Mouse (Mus musculus) limb, embryonic 13.5 days (tissue): ENCODE data around the gene Ttf1. TPM values are rescaled to one million over a fixed set of nuclear protein-coding genes. Genes with fewer than 3 reads are reported as not detected.
"Not testable (repeated sequence)": the region's sequence is repeated elsewhere in the genome, so short reads cannot be mapped to it uniquely, and the experiment has no call there.

Experiments
- ATAC-seq: fragments of 200-750 bp; cut with Nextera tagmentation; 2 replicates; pipeline ENCODE4 v1.8.0; 2017; ENCODE audit warnings: low read depth, moderate number of reproducible peaks, moderate TSS enrichment; ENCODE audit not compliant: low FRiP score
- H3K27ac ChIP-seq: fragments of 300-500 bp; sonication (generic); 2 replicates; pipeline ENCODE4 v1.5.1; 2015; ENCODE audit warnings: inconsistent platforms, mild to moderate bottlenecking, moderate library complexity
- H3K27me3 ChIP-seq: fragments of 300-500 bp; sonication (generic); 2 replicates; pipeline ENCODE4 v1.6.1; 2015; ENCODE audit warnings: mild to moderate bottlenecking, inconsistent platforms
- H3K36me3 ChIP-seq: fragments of 300-500 bp; sonication (generic); 2 replicates; pipeline ENCODE4 v1.6.1; 2015; ENCODE audit warnings: inconsistent platforms, mild to moderate bottlenecking, moderate library complexity
- H3K4me1 ChIP-seq: fragments of 300-500 bp; sonication (generic); 2 replicates; pipeline ENCODE4 v1.6.1; 2015; ENCODE audit warnings: inconsistent platforms
- H3K4me2 ChIP-seq: fragments of 300-500 bp; sonication (generic); replicated peaks from 2 replicates; pipeline ENCODE4 v1.6.1; 2015; ENCODE audit warnings: inconsistent platforms, mild to moderate bottlenecking, moderate library complexity
- H3K4me3 ChIP-seq: fragments of 300-500 bp; sonication (generic); 2 replicates; pipeline ENCODE4 v1.5.1; 2015; ENCODE audit warnings: moderate library complexity, mild to moderate bottlenecking, inconsistent platforms
- H3K9ac ChIP-seq: fragments of 300-500 bp; sonication (generic); 2 replicates; pipeline ENCODE4 v1.6.1; 2015; ENCODE audit warnings: mild to moderate bottlenecking, inconsistent platforms
- H3K9me3 ChIP-seq: fragments of 300-500 bp; sonication (generic); 2 replicates; pipeline ENCODE4 v1.6.1; 2016; ENCODE audit warnings: inconsistent platforms
- WGBS: fragments of 180-500 bp; shearing (Covaris S2); methylation state at CpG from one replicate; pipeline ENCODE4 v1.1.7; 2015; 5-methylcytosine and 5-hydroxymethylcytosine counted together
- polyA plus RNA-seq: library from polyadenylated mRNA; unstranded; fragments of >200 nt; fragmentation: Nextera tagmentation; extraction: Ambion mirVana; gene quantifications from 2 replicates; pipeline ENCODE4 v1.2.1, GENCODE M21; 2015

The Ttf1 gene
- polyA plus RNA-seq, 1 experiment from 2014 or later = 10.8 TPM

DNA sequence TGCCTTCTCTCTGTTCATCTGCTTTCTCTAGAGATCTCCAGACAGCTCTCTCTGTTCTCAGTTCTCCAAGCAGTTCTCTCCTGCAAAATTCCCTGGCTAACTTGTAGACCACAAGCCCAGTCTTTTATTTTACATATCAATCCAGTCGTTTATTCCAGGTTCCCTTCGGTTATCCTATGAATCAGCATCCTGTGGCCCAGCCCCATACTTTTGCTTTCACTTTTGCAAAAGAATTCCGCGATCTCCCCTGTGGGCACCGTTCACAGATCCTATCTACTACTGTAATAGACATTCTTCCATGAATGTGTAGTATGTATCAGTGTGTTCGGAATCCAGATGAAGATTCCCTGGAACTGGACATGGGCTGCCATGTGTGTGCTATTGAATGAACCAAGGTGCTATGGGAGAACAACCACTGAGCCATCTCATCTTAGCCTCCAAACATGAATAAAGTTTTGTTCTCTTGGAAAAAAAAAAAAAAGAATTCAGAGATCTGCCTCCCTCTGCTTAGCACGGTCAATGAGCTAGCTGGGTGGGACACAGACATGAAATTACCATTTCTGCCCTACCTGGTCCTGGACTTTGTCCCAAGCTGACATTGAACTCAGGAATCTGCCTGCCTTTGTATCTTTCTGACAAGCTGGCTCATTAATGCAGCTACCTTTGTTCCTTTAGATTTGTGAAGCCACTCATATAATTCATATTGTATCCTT, 40.9 kb downstream of the Ttf1 start:
- ATAC-seq = no peak
- 72% methylated on average over 7 of the region's 7 CpGs for WGBS
- no peak overlapping the region for H3K27ac ChIP-seq
- no peak overlapping the region for H3K4me2 ChIP-seq
- no peaks in the 10 kb centered on the region for H3K36me3 ChIP-seq
- no peaks in the 10 kb centered on the region for H3K9me3 ChIP-seq
- no peaks in the 10 kb centered on the region for H3K27me3 ChIP-seq
- no peak overlapping the region for H3K9ac ChIP-seq
- H3K4me3 ChIP-seq = no peak overlapping the region
- peaks cover 8% of the 10 kb centered on the region; the same call in 1 of the 2 replicates for H3K4me1 ChIP-seq

- H3K4me1 ChIP-seq, H3K4me2 ChIP-seq, H3K27me3 ChIP-seq, H3K36me3 ChIP-seq, H3K4me3 ChIP-seq, H3K9ac ChIP-seq, H3K9me3 ChIP-seq, ATAC-seq, H3K27ac ChIP-seq: not testable (repeated sequence)
- WGBS = 88% methylated on average over 9 of the region's 10 CpGs
Measured at GRCm38 (mm10) chr2:29102416-29103377, 42.6 kb downstream of the Ttf1 start.

- H3K9ac ChIP-seq = no peak overlapping the region
- H3K27me3 ChIP-seq = no peaks in the 10 kb centered on the region
- no peaks in the 10 kb centered on the region for H3K36me3 ChIP-seq
- no peak for ATAC-seq
- no peak overlapping the region for H3K4me3 ChIP-seq
- peaks cover 3% of the 10 kb centered on the region for H3K4me1 ChIP-seq
- H3K4me2 ChIP-seq = no peak overlapping the region
- no peaks in the 10 kb centered on the region for H3K9me3 ChIP-seq
- H3K27ac ChIP-seq = no peak overlapping the region
Measured at GRCm38 (mm10) chr2:29120969-29121368, 60.9 kb downstream of the Ttf1 start.

- no peak overlapping the region for H3K4me3 ChIP-seq
- H3K9me3 ChIP-seq = no peaks in the 10 kb centered on the region
- no peak overlapping the region for H3K9ac ChIP-seq
- no peak overlapping the region for H3K27ac ChIP-seq
- 75% methylated on average over 3 of the region's 3 CpGs for WGBS
- no peak for ATAC-seq
- H3K36me3 ChIP-seq = peaks cover 8% of the 10 kb centered on the region
- no peak overlapping the region for H3K4me2 ChIP-seq
- peaks cover 12% of the 10 kb centered on the region for H3K4me1 ChIP-seq
- no peaks in the 10 kb centered on the region for H3K27me3 ChIP-seq
Measured at GRCm38 (mm10) chr2:29122446-29122845, 62.4 kb downstream of the Ttf1 start.

GRCm38 (mm10) chr2:29123907-29124569, 64.0 kb downstream of the Ttf1 start, which contains the start of gene Setx:
TSS of gene Setx (plus strand) at chr2:29124181.
- Histone ChIP-seq H3K27ac (peak within 1 kb of the TSS; percentile 93), H3K4me3 (peak within 1 kb of the TSS; percentile 82), H3K36me3 (peaks cover 24% of the 10 kb centered on the region), H3K4me1 (peaks cover 12% of the 10 kb centered on the region), H3K9me3 (no peaks in the 10 kb centered on the region), H3K4me2 (peak within 1 kb of the TSS; percentile 81), H3K27me3 (no peaks in the 10 kb centered on the region), H3K9ac (peak within 1 kb of the TSS; percentile 92)
- no peak for ATAC-seq
- WGBS = 66% methylated on average over 14 of the region's 14 CpGs

DNA sequence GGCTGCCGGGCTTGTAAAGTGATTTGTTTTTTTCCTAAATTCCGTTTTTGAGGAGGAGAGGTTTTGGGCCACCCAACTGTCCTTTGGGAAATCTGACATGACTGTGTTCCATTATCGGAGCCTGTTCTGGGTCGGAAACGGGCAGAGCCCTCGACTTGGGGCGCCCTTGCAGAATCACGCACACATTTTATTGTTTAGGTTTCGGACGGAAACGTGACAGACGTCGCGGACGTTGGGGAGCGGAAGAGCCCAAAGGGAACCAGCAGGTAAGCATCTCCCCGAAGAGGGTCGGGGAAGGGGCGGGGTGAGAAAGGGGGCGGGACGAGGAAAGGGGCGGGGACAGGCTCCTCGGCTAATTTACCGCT, 64.5 kb downstream of the Ttf1 start:
- Histone ChIP-seq H3K27me3 (no peaks in the 10 kb centered on the region), H3K9ac (peak overlapping the region; percentile 53), H3K9me3 (no peaks in the 10 kb centered on the region), H3K4me3 (peak overlapping the region; percentile 82), H3K4me1 (peaks cover 12% of the 10 kb centered on the region), H3K36me3 (peaks cover 29% of the 10 kb centered on the region), H3K27ac (no peak overlapping the region), H3K4me2 (peak overlapping the region; percentile 81)
- no peak for ATAC-seq
- under 1% methylated on average over 24 of the region's 24 CpGs for WGBS

GRCm38 (mm10) chr2:29124936-29125701, 65.1 kb downstream of the Ttf1 start:
- H3K9ac ChIP-seq = peak overlapping the region; percentile 92

GRCm38 (mm10) chr2:29130118-29130899, 70.2 kb downstream of the Ttf1 start:
- Histone ChIP-seq H3K27me3 (no peaks in the 10 kb centered on the region), H3K4me3 (no peak overlapping the region), H3K4me2 (no peak overlapping the region), H3K36me3 (peaks cover 67% of the 10 kb centered on the region), H3K27ac (no peak overlapping the region), H3K9ac (no peak overlapping the region), H3K9me3 (no peaks in the 10 kb centered on the region), H3K4me1 (peaks cover 12% of the 10 kb centered on the region)
- no peak for ATAC-seq
- 96% methylated on average over 7 of the region's 7 CpGs for WGBS

More at GRCm38 (mm10) chr2:29124936-29125701, 65.1 kb downstream of the Ttf1 start:
- peak; percentile 99 for ATAC-seq
- Histone ChIP-seq H3K4me3 (peak overlapping the region; percentile 82), H3K27me3 (no peaks in the 10 kb centered on the region), H3K27ac (peak overlapping the region; percentile 93), H3K36me3 (peaks cover 35% of the 10 kb centered on the region), H3K4me1 (peaks cover 12% of the 10 kb centered on the region), H3K4me2 (peak overlapping the region; percentile 81), H3K9me3 (no peaks in the 10 kb centered on the region)
- under 1% methylated on average over 73 of the region's 81 CpGs for WGBS

- H3K4me2 ChIP-seq = no peak overlapping the region
- peaks cover 65% of the 10 kb centered on the region for H3K36me3 ChIP-seq
- ATAC-seq = no peak
- H3K27me3 ChIP-seq = no peaks in the 10 kb centered on the region
- no peaks in the 10 kb centered on the region for H3K9me3 ChIP-seq
- no peak overlapping the region for H3K9ac ChIP-seq
- no peaks in the 10 kb centered on the region for H3K4me1 ChIP-seq
- H3K4me3 ChIP-seq = no peak overlapping the region
- H3K27ac ChIP-seq = no peak overlapping the region
Measured at GRCm38 (mm10) chr2:29135161-29135560, 75.1 kb downstream of the Ttf1 start.
